Mouse (Mus musculus) forebrain, embryonic 14.5 days (tissue): Measurements from ENCODE around the gene Tmem80. TPM values are rescaled to one million over a fixed set of nuclear protein-coding genes. Genes with fewer than 3 reads are reported as not detected.

Experiments used
- ATAC-seq: fragments of 200-750 bp; cut with Nextera tagmentation; 2 replicates; pipeline ENCODE4 v1.8.0; 2017; ENCODE audit warnings: mild to moderate bottlenecking, moderate library complexity
- DNase-seq: peaks from one replicate; pipeline ENCODE4 v3.0.0-alpha.2; 2015; ENCODE audit warnings: low spot score
- H3K27ac ChIP-seq: fragments of 300-500 bp; sonication (generic); 2 replicates; pipeline ENCODE4 v1.5.1; 2014; ENCODE audit warnings: low read depth, mild to moderate bottlenecking, control low read depth, low read length, moderate library complexity
- H3K27me3 ChIP-seq: fragments of 300-500 bp; sonication (generic); replicated peaks from 2 replicates; pipeline ENCODE4 v1.6.1; 2014; ENCODE audit warnings: low read length, control low read depth, mixed read lengths; ENCODE audit not compliant: control insufficient read depth, insufficient read depth
- H3K36me3 ChIP-seq: fragments of 300-500 bp; sonication (generic); 2 replicates; pipeline ENCODE4 v1.6.1; 2014; ENCODE audit warnings: low read length, control low read depth; ENCODE audit not compliant: control insufficient read depth, insufficient read depth
- H3K4me1 ChIP-seq: fragments of 300-500 bp; sonication (generic); 2 replicates; pipeline ENCODE4 v1.6.1; 2014; ENCODE audit warnings: antibody characterized with exemption, low read length, control low read depth; ENCODE audit not compliant: control insufficient read depth, insufficient read depth
- H3K4me2 ChIP-seq: fragments of 300-500 bp; sonication (generic); 2 replicates; pipeline ENCODE4 v1.6.1; 2014; ENCODE audit warnings: mild to moderate bottlenecking, control low read depth, low read length
- H3K4me3 ChIP-seq: fragments of 300-500 bp; sonication (generic); 2 replicates; pipeline ENCODE4 v1.5.1; 2014; ENCODE audit warnings: low read depth, low read length, control low read depth
- H3K9ac ChIP-seq: fragments of 300-500 bp; sonication (generic); 2 replicates; pipeline ENCODE4 v1.6.1; 2014; ENCODE audit warnings: mild to moderate bottlenecking, low read length, control low read depth, moderate library complexity
- H3K9me3 ChIP-seq: fragments of 300-500 bp; sonication (generic); replicated peaks from 2 replicates; pipeline ENCODE4 v1.6.1; 2016; ENCODE audit warnings: low read length, control low read depth, mixed read lengths; ENCODE audit not compliant: control insufficient read depth
- WGBS: fragments of 180-500 bp; shearing (Covaris S2); extraction: QIAGEN DNeasy Blood & Tissue Kit; methylation state at CpG from one replicate; pipeline ENCODE4 v1.1.7; 2014; 5-methylcytosine and 5-hydroxymethylcytosine counted together
- polyA plus RNA-seq: library from polyadenylated mRNA; unstranded; fragments of >200 nt; fragmentation: Nextera tagmentation; extraction: Ambion mirVana; gene quantifications from 2 replicates; pipeline ENCODE4 v1.2.1, GENCODE M21; 2014

Tmem80 gene
- polyA plus RNA-seq, 1 experiment from 2014 or later = 39.1 TPM

GRCm38 (mm10) chr7:141341689-141342226, 14.2 kb downstream of the Tmem80 start:
- no peak for ATAC-seq

GRCm38 (mm10) chr7:141343230-141343629, 15.7 kb downstream of the Tmem80 start:
- 54% methylated on average over 2 of the region's 2 CpGs for WGBS
- DNase-seq = no peak
- Histone ChIP-seq H3K4me3 (no peak overlapping the region), H3K27ac (no peak overlapping the region), H3K4me1 (peaks cover 2% of the 10 kb centered on the region; the same call in 1 of the 2 replicates), H3K9ac (no peak overlapping the region), H3K4me2 (no peak overlapping the region), H3K27me3 (no peaks in the 10 kb centered on the region; the same call in 1 of the 2 replicates), H3K36me3 (no peaks in the 10 kb centered on the region), H3K9me3 (no peaks in the 10 kb centered on the region)
- ATAC-seq = no peak

More at GRCm38 (mm10) chr7:141341689-141342226, 14.2 kb downstream of the Tmem80 start:
- Histone ChIP-seq H3K9me3 (no peaks in the 10 kb centered on the region), H3K4me3 (no peak overlapping the region), H3K9ac (no peak overlapping the region), H3K27me3 (no peaks in the 10 kb centered on the region; the same call in 1 of the 2 replicates), H3K4me1 (peaks cover 2% of the 10 kb centered on the region; the same call in 1 of the 2 replicates), H3K36me3 (no peaks in the 10 kb centered on the region), H3K27ac (no peak overlapping the region), H3K4me2 (no peak overlapping the region)
- DNase-seq = no peak
- WGBS = 81% methylated on average over 10 of the region's 10 CpGs

GRCm38 (mm10) chr7:141343696-141344095, 16.2 kb downstream of the Tmem80 start:
- no peak overlapping the region for H3K9ac ChIP-seq
- H3K36me3 ChIP-seq = no peaks in the 10 kb centered on the region
- no peak overlapping the region for H3K4me3 ChIP-seq
- no peak overlapping the region for H3K4me2 ChIP-seq
- no peak overlapping the region for H3K27ac ChIP-seq
- no peak for DNase-seq
- peaks cover under 1% of the 10 kb centered on the region; the same call in 1 of the 2 replicates for H3K4me1 ChIP-seq
- 79% methylated on average over 7 of the region's 7 CpGs for WGBS
- H3K27me3 ChIP-seq = no peaks in the 10 kb centered on the region; the same call in 1 of the 2 replicates
- no peak for ATAC-seq
- H3K9me3 ChIP-seq = no peaks in the 10 kb centered on the region

GRCm38 (mm10) chr7:141344787-141345186, 17.2 kb downstream of the Tmem80 start:
- no peaks in the 10 kb centered on the region for H3K27me3 ChIP-seq
- WGBS = 90% methylated on average over 5 of the region's 5 CpGs
- ATAC-seq = no peak

GRCm38 (mm10) chr7:141351061-141351460, 23.5 kb downstream of the Tmem80 start:
- H3K36me3 ChIP-seq = no peaks in the 10 kb centered on the region
- no peaks in the 10 kb centered on the region for H3K9me3 ChIP-seq
- 75% methylated on average over 6 of the region's 6 CpGs for WGBS
- H3K4me1 ChIP-seq = no peaks in the 10 kb centered on the region
- no peak for ATAC-seq
- no peaks in the 10 kb centered on the region for H3K27me3 ChIP-seq
- no peak overlapping the region for H3K9ac ChIP-seq
- H3K4me2 ChIP-seq = no peak overlapping the region
- no peak for DNase-seq
- H3K27ac ChIP-seq = no peak overlapping the region
- H3K4me3 ChIP-seq = no peak overlapping the region

More at GRCm38 (mm10) chr7:141344787-141345186, 17.2 kb downstream of the Tmem80 start:
- Histone ChIP-seq H3K9me3 (no peaks in the 10 kb centered on the region), H3K4me1 (no peaks in the 10 kb centered on the region), H3K9ac (no peak overlapping the region), H3K4me3 (no peak overlapping the region), H3K36me3 (no peaks in the 10 kb centered on the region), H3K27ac (no peak overlapping the region), H3K4me2 (no peak overlapping the region)
- no peak for DNase-seq

GRCm38 (mm10) chr7:141355051-141355450, 27.5 kb downstream of the Tmem80 start:
- Histone ChIP-seq H3K4me3 (no peak overlapping the region), H3K36me3 (no peaks in the 10 kb centered on the region), H3K27me3 (no peaks in the 10 kb centered on the region; the same call in 1 of the 2 replicates), H3K4me2 (no peak overlapping the region), H3K9me3 (no peaks in the 10 kb centered on the region), H3K9ac (no peak overlapping the region), H3K27ac (no peak overlapping the region), H3K4me1 (no peaks in the 10 kb centered on the region)
- DNase-seq (peak; percentile 47), ATAC-seq (0 out of 2 replicates have a peak, but pooled peaks have one; percentile 23)
- WGBS = 69% methylated on average over 8 of the region's 8 CpGs

- Histone ChIP-seq H3K4me2 (no peak overlapping the region), H3K27ac (no peak overlapping the region), H3K36me3 (no peaks in the 10 kb centered on the region), H3K4me3 (no peak overlapping the region), H3K9me3 (no peaks in the 10 kb centered on the region), H3K9ac (no peak overlapping the region), H3K27me3 (no peaks in the 10 kb centered on the region; the same call in 1 of the 2 replicates), H3K4me1 (no peaks in the 10 kb centered on the region)
- ATAC-seq (no peak), DNase-seq (peak; percentile 15)
- WGBS = 47% methylated on average over 12 of the region's 12 CpGs
Observed at GRCm38 (mm10) chr7:141355626-141356326, 28.2 kb downstream of the Tmem80 start.

- Histone ChIP-seq H3K4me3 (no peak overlapping the region), H3K4me1 (no peaks in the 10 kb centered on the region), H3K4me2 (no peak overlapping the region), H3K9me3 (no peaks in the 10 kb centered on the region), H3K27ac (no peak overlapping the region), H3K36me3 (no peaks in the 10 kb centered on the region), H3K27me3 (no peaks in the 10 kb centered on the region; the same call in 1 of the 2 replicates), H3K9ac (no peak overlapping the region)
- no peak for DNase-seq
- 80% methylated on average over 14 of the region's 14 CpGs for WGBS
- ATAC-seq = no peak
Observed at GRCm38 (mm10) chr7:141356971-141357370, 29.4 kb downstream of the Tmem80 start.

GRCm38 (mm10) chr7:141361510-141361909, 34.0 kb downstream of the Tmem80 start:
- 13% methylated on average over 24 of the region's 24 CpGs for WGBS
- no peak for ATAC-seq
- Histone ChIP-seq H3K27ac (no peak overlapping the region), H3K9ac (no peak overlapping the region), H3K4me3 (no peak overlapping the region), H3K4me1 (no peaks in the 10 kb centered on the region), H3K9me3 (no peaks in the 10 kb centered on the region), H3K36me3 (no peaks in the 10 kb centered on the region), H3K4me2 (0 out of 2 replicates have a peak overlapping the region, but pooled peaks have one; percentile 3), H3K27me3 (no peaks in the 10 kb centered on the region; the same call in 1 of the 2 replicates)
- no peak for DNase-seq
